Mouse (Mus musculus) limb, embryonic 14.5 days (tissue): ENCODE results near the gene Stk40. TPM values are rescaled to one million over a fixed set of nuclear protein-coding genes. Genes with fewer than 3 reads are reported as not detected.

ENCODE experiments used
- ATAC-seq: fragments of 200-750 bp; cut with Nextera tagmentation; 2 replicates; pipeline ENCODE4 v1.8.0; 2017; ENCODE audit warnings: low read depth, moderate number of reproducible peaks, moderate TSS enrichment; ENCODE audit not compliant: low FRiP score
- DNase-seq: peaks from one replicate; pipeline ENCODE4 v3.0.0-alpha.2; 2015; ENCODE audit warnings: low spot score
- H3K27ac ChIP-seq: fragments of 300-500 bp; sonication (generic); replicated peaks from 2 replicates; pipeline ENCODE4 v1.5.1; 2014; ENCODE audit warnings: low read depth, mild to moderate bottlenecking, low read length, moderate library complexity, mixed read lengths
- H3K27me3 ChIP-seq: fragments of 300-500 bp; sonication (generic); 2 replicates; pipeline ENCODE4 v1.6.1; 2014; ENCODE audit warnings: low read length, mixed read lengths; ENCODE audit not compliant: control insufficient read depth, insufficient read depth
- H3K36me3 ChIP-seq: fragments of 300-500 bp; sonication (generic); 2 replicates; pipeline ENCODE4 v1.6.1; 2014; ENCODE audit warnings: mild to moderate bottlenecking, low read length, moderate library complexity, mixed read lengths; ENCODE audit not compliant: control insufficient read depth, insufficient read depth
- H3K4me1 ChIP-seq: fragments of 300-500 bp; sonication (generic); 2 replicates; pipeline ENCODE4 v1.6.1; 2014; ENCODE audit warnings: antibody characterized with exemption, low read length, mixed read lengths; ENCODE audit not compliant: control insufficient read depth, insufficient read depth
- H3K4me2 ChIP-seq: fragments of 300-500 bp; sonication (generic); replicated peaks from 2 replicates; pipeline ENCODE4 v1.6.1; 2014; ENCODE audit warnings: low read depth, mild to moderate bottlenecking, low read length, moderate library complexity; ENCODE audit not compliant: severe bottlenecking
- H3K4me3 ChIP-seq: fragments of 300-500 bp; sonication (generic); replicated peaks from 2 replicates; pipeline ENCODE4 v1.5.1; 2014; ENCODE audit warnings: low read length
- H3K9ac ChIP-seq: fragments of 300-500 bp; sonication (generic); 2 replicates; pipeline ENCODE4 v1.6.1; 2014; ENCODE audit warnings: mild to moderate bottlenecking, low read depth, low read length, moderate library complexity; ENCODE audit not compliant: severe bottlenecking
- H3K9me3 ChIP-seq: fragments of 300-500 bp; sonication (generic); 2 replicates; pipeline ENCODE4 v1.6.1; 2016; ENCODE audit warnings: low read length; ENCODE audit not compliant: control insufficient read depth
- POLR2A ChIP-seq: fragments of 200-500 bp; IDR thresholded peaks from 2 replicates; pipeline ENCODE4 v1.8.0; 2012; ENCODE audit warnings: inconsistent platforms, mild to moderate bottlenecking, moderate library complexity, borderline replicate concordance; ENCODE audit not compliant: insufficient read depth, insufficient read length; ENCODE audit errors: extremely low read depth
- WGBS: fragments of 180-500 bp; shearing (Covaris S2); extraction: QIAGEN DNeasy Blood & Tissue Kit; methylation state at CpG from one replicate; pipeline ENCODE4 v1.1.7; 2014; 5-methylcytosine and 5-hydroxymethylcytosine counted together
- polyA plus RNA-seq, 2 experiments: library from polyadenylated mRNA; depleted of rRNA in 1 of 2; stranded (reverse) in 1 of 2; unstranded in 1 of 2; fragments of >200 nt; fragmentation: Nextera tagmentation in 1 of 2; extraction: Ambion mirVana in 1 of 2; gene quantifications; 2 replicates each; pipeline versions ENCODE4 v1.2.1 to v1.2.3; 2012 to 2014

The Stk40 gene
- polyA plus RNA-seq, 2 experiments: 21.3 to 27.9 TPM

DNA sequence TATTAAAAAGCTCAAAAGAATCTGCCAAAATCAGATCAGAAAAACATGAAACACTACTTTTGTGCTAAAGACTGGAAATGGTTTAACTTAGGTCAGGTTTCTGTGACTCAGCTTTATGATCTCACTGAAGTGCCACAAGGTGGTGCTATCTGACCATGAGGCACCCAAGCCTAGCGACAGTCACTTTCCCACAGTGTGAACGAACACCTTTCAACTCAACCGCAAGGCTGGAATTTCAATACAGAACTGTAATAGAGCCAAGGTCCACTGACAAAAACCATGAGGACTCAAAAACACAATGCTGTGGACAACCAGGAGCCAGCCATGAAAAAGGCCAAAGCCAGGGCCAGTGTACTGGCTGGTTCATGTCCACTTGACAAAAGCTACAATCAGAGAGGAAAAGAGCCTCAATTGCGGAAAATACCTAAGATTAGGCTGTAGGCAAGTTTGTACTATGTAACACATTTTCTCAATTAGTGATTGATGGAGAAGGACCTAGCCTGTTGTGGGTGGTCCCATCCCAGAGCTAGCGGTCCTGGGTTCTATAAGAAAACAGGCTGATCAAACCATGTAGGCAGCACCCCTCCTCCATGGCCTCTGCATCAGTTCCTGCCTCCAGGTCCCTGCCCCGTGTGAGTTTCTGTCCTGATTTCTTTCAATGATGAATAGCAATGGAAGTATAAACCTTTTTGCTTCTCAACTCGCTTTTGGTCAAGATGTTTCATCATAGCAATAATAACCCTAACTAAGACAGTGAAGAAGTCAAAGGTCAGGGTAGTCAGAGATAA, 77.6 kb downstream of the Stk40 start:
- Histone ChIP-seq H3K4me3 (no peak overlapping the region), H3K9me3 (no peaks in the 10 kb centered on the region), H3K9ac (no peak overlapping the region), H3K4me1 (no peaks in the 10 kb centered on the region), H3K27ac (no peak overlapping the region), H3K27me3 (no peaks in the 10 kb centered on the region), H3K36me3 (peaks cover 86% of the 10 kb centered on the region), H3K4me2 (no peak overlapping the region)
- no peak for TF ChIP-seq POLR2A
- ATAC-seq (peak; percentile 55; the same call in 1 of the 2 replicates), DNase-seq (peak; percentile 58)
- WGBS: 56% methylated on average over 7 of the region's 7 CpGs

DNA sequence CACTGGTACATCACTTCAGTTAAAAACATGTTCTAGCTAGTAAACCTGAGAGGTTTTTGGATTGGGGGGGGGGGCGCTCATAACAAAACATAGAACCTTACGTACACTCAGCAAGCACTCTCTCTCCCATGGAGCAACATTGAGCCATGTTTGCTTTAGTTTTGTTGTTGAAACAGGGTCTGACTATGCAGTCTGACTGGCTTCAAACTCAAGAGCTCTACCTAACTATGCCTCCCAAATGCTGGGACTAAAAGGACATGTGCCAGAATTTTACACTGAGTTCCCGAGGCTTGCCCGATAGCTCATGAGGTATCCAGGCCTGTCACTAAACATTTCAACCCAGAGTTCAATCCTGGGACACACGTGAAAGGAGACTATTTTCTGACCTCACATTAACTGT, 79.3 kb downstream of the Stk40 start:
- Histone ChIP-seq H3K4me2 (no peak overlapping the region), H3K36me3 (peaks cover 80% of the 10 kb centered on the region), H3K9me3 (no peaks in the 10 kb centered on the region), H3K4me3 (no peak overlapping the region), H3K9ac (no peak overlapping the region), H3K27ac (no peak overlapping the region), H3K27me3 (no peaks in the 10 kb centered on the region), H3K4me1 (no peaks in the 10 kb centered on the region)
- DNase-seq: no peak
- no peak for TF ChIP-seq POLR2A
- WGBS: 94% methylated on average over 5 of the region's 5 CpGs
- ATAC-seq: no peak

DNA sequence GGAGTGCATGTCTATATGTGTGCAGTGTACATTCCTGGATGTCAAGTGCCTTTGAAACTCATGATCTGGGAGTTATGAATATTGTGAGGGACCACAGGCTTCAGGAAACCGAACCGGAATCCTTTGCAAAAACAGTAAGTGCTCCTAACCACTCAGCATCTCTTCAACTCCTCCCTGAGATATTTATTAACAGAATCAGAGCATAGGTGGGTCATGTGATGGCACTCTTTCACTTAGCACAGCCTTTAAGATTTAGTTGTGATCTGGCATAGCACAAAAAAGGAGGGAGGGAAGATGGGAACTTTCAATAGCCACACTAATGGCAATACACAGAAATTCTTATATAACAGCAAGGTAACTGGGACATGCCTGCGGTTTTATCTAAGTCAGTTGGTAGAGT, 83.3 kb downstream of the Stk40 start:
- TF ChIP-seq POLR2A: no peak
- Histone ChIP-seq H3K9ac (no peak overlapping the region), H3K4me1 (no peaks in the 10 kb centered on the region), H3K36me3 (peaks cover 72% of the 10 kb centered on the region), H3K27me3 (no peaks in the 10 kb centered on the region), H3K4me2 (no peak overlapping the region), H3K27ac (no peak overlapping the region), H3K9me3 (no peaks in the 10 kb centered on the region), H3K4me3 (no peak overlapping the region)
- WGBS: 87% methylated on average over 3 of the region's 3 CpGs
- ATAC-seq: no peak
- DNase-seq: no peak

Other genes starting within 250 kb of the Stk40 start
- 1.6 and 2.1 TPM in 2 replicates for gene Csf3r, start 79.4 kb upstream of the Stk40 start, polyA plus RNA-seq (2012; rRNA removed)
- 0.32 and 0.68 TPM in 2 replicates for gene Csf3r, start 79.4 kb upstream of the Stk40 start, polyA plus RNA-seq (2014; fragmentation: Nextera tagmentation; extraction: Ambion mirVana)
- 78.0 and 83.5 TPM in 2 replicates for gene Mrps15, start 57.0 kb upstream of the Stk40 start, polyA plus RNA-seq (2012; rRNA removed)
- 139 and 140 TPM in 2 replicates for gene Mrps15, start 57.0 kb upstream of the Stk40 start, polyA plus RNA-seq (2014; fragmentation: Nextera tagmentation; extraction: Ambion mirVana)
- gene Oscp1, start 45.4 kb upstream of the Stk40 start, polyA plus RNA-seq (2012; rRNA removed): 5.3 and 5.8 TPM in 2 replicates
- 13.2 and 13.8 TPM in 2 replicates for gene Oscp1, start 45.4 kb upstream of the Stk40 start, polyA plus RNA-seq (2014; fragmentation: Nextera tagmentation; extraction: Ambion mirVana)
- gene Lsm10, start 7.3 kb upstream of the Stk40 start, polyA plus RNA-seq (2012; rRNA removed): 44.0 and 50.4 TPM in 2 replicates
- 53.7 and 54.3 TPM in 2 replicates for gene Lsm10, start 7.3 kb upstream of the Stk40 start, polyA plus RNA-seq (2014; fragmentation: Nextera tagmentation; extraction: Ambion mirVana)
- gene Eva1b, start 43.8 kb downstream of the Stk40 start, polyA plus RNA-seq (2012; rRNA removed): 120 and 155 TPM in 2 replicates
- 101 and 106 TPM in 2 replicates for gene Eva1b, start 43.8 kb downstream of the Stk40 start, polyA plus RNA-seq (2014; fragmentation: Nextera tagmentation; extraction: Ambion mirVana)
- 7.1 and 8.5 TPM in 2 replicates for gene Sh3d21, start 59.5 kb downstream of the Stk40 start, polyA plus RNA-seq (2012; rRNA removed)
- gene Sh3d21, start 59.5 kb downstream of the Stk40 start, polyA plus RNA-seq (2014; fragmentation: Nextera tagmentation; extraction: Ambion mirVana): 8.9 and 10.9 TPM in 2 replicates
- 168 and 191 TPM in 2 replicates for gene Thrap3, start 98.8 kb downstream of the Stk40 start, polyA plus RNA-seq (2012; rRNA removed)
- gene Thrap3, start 98.8 kb downstream of the Stk40 start, polyA plus RNA-seq (2014; fragmentation: Nextera tagmentation; extraction: Ambion mirVana): 204 and 229 TPM in 2 replicates
- 113 and 119 TPM in 2 replicates for gene Map7d1, start 152.4 kb downstream of the Stk40 start, polyA plus RNA-seq (2012; rRNA removed)
- gene Map7d1, start 152.4 kb downstream of the Stk40 start, polyA plus RNA-seq (2014; fragmentation: Nextera tagmentation; extraction: Ambion mirVana): 58.3 and 68.4 TPM in 2 replicates
- gene Trappc3, start 158.4 kb downstream of the Stk40 start, polyA plus RNA-seq (2012; rRNA removed): 93.6 and 113 TPM in 2 replicates
- 34.5 and 38.3 TPM in 2 replicates for gene Trappc3, start 158.4 kb downstream of the Stk40 start, polyA plus RNA-seq (2014; fragmentation: Nextera tagmentation; extraction: Ambion mirVana)
- gene Col8a2, start 182.8 kb downstream of the Stk40 start, polyA plus RNA-seq (2012; rRNA removed): 50.3 and 57.4 TPM in 2 replicates
- 74.6 and 75.4 TPM in 2 replicates for gene Col8a2, start 182.8 kb downstream of the Stk40 start, polyA plus RNA-seq (2014; fragmentation: Nextera tagmentation; extraction: Ambion mirVana)
- gene Adprhl2, start 217.7 kb downstream of the Stk40 start, polyA plus RNA-seq (2012; rRNA removed): 66.3 and 77.4 TPM in 2 replicates
- 59.9 and 69.1 TPM in 2 replicates for gene Adprhl2, start 217.7 kb downstream of the Stk40 start, polyA plus RNA-seq (2014; fragmentation: Nextera tagmentation; extraction: Ambion mirVana)
- gene Tekt2, start 221.7 kb downstream of the Stk40 start, polyA plus RNA-seq (2012; rRNA removed): 48.9 and 52.5 TPM in 2 replicates
- 14.4 and 18.7 TPM in 2 replicates for gene Tekt2, start 221.7 kb downstream of the Stk40 start, polyA plus RNA-seq (2014; fragmentation: Nextera tagmentation; extraction: Ambion mirVana)